Mouse (Mus musculus) liver, adult (tissue): ENCODE data around the gene H2afy.

Experiments
- GATA4 ChIP-seq: IDR thresholded peaks from 2 replicates; pipeline ENCODE4 v1.6.1; 2014; ENCODE audit warnings: mild to moderate bottlenecking, low read length; ENCODE audit not compliant: insufficient replicate concordance

Gene H2afy

GRCm38 (mm10) chr13:56136200-56136599 lies at the start of gene H2afy:
H2afy (minus strand) TSS chr13:56136361.
- no peak for TF ChIP-seq GATA4

GRCm38 (mm10) chr13:56183687-56184086 lies 47.5 kb upstream of the H2afy start:
- no peak for TF ChIP-seq GATA4

GRCm38 (mm10) chr13:56181424-56181823 lies 45.3 kb upstream of the H2afy start:
- no peak for TF ChIP-seq GATA4

GRCm38 (mm10) chr13:56178416-56179035 lies 42.4 kb upstream of the H2afy start, which contains the start of gene Tifab:
Tifab (minus strand) TSS chr13:56178885.
- TF ChIP-seq GATA4 = no peak

- no peak for TF ChIP-seq GATA4
Observed at GRCm38 (mm10) chr13:56176310-56176709, 40.1 kb upstream of the H2afy start.

GRCm38 (mm10) chr13:56175848-56176247 lies 39.7 kb upstream of the H2afy start:
- no peak for TF ChIP-seq GATA4

- TF ChIP-seq GATA4 = no peak
Observed at GRCm38 (mm10) chr13:56172901-56173545, 36.9 kb upstream of the H2afy start.

- TF ChIP-seq GATA4 = no peak
Observed at GRCm38 (mm10) chr13:56172106-56172505, 35.9 kb upstream of the H2afy start.

- no peak for TF ChIP-seq GATA4
Observed at GRCm38 (mm10) chr13:56168403-56168781, 32.2 kb upstream of the H2afy start.

GRCm38 (mm10) chr13:56167446-56168402 lies 31.6 kb upstream of the H2afy start:
- TF ChIP-seq GATA4 = no peak

- no peak for TF ChIP-seq GATA4
Observed at GRCm38 (mm10) chr13:56165561-56165960, 29.4 kb upstream of the H2afy start.

- TF ChIP-seq GATA4 = no peak
Observed at GRCm38 (mm10) chr13:56164372-56164771, 28.2 kb upstream of the H2afy start.

- no peak for TF ChIP-seq GATA4
Observed at GRCm38 (mm10) chr13:56163751-56164150, 27.6 kb upstream of the H2afy start.

- no peak for TF ChIP-seq GATA4
Observed at GRCm38 (mm10) chr13:56162859-56163258, 26.7 kb upstream of the H2afy start.

- no peak for TF ChIP-seq GATA4
Observed at GRCm38 (mm10) chr13:56159614-56160363, 23.6 kb upstream of the H2afy start.

- no peak for TF ChIP-seq GATA4
Observed at GRCm38 (mm10) chr13:56159016-56159601, 22.9 kb upstream of the H2afy start.
